Mouse (Mus musculus): ENCODE measurements at regions not wholly inside any gene's neighbourhood (a gene's known extent, or its start where the extent isn't known, plus 50 kb on each side); places are given as distances from the start of the nearest gene placed in this dataset.

- TF ChIP-seq EP300 (IDR thresholded peaks at IDR 0.05; ENCODE audit: low read depth) (no peak), CTCF (IDR thresholded peaks at IDR 0.05; ENCODE audit: low read depth) (no peak)
- H3K4me2 ChIP-seq (ENCODE audit: low read depth, low read length): no peak overlapping the region
- no peak overlapping the region for H3K4me3 ChIP-seq (ENCODE audit: low read depth, low read length)
- no peak for DNase-seq (ENCODE audit: low spot score)
- no peak overlapping the region for H3K9ac ChIP-seq (replicated peaks; ENCODE audit: low read depth, low read length)
- no peak overlapping the region for H3K27ac ChIP-seq (ENCODE audit: low read depth)
- H3K4me1 ChIP-seq (ENCODE audit: control insufficient read depth, insufficient read depth): no peaks in the 10 kb centered on the region
- no peak for ATAC-seq (ENCODE audit: insufficient read depth, low read depth)
- 79% methylated on average over 6 of the region's 6 CpGs for whole genome bisulfite sequencing
- H3K27me3 ChIP-seq (ENCODE audit: control insufficient read depth, insufficient read depth, low read length): no peaks in the 10 kb centered on the region
- H3K36me3 ChIP-seq (replicated peaks; ENCODE audit: control insufficient read depth, insufficient read depth, low read length): no peaks in the 10 kb centered on the region
- H3K9me3 ChIP-seq (replicated peaks; ENCODE audit: control insufficient read depth, low read length): no peaks in the 10 kb centered on the region
Measured at GRCm38 (mm10) chr15:65733326-65733725, 718.6 kb upstream of the Gm21961 start.

- 84% methylated on average over 2 of the region's 2 CpGs for WGBS
- ATAC-seq (ENCODE audit: insufficient read depth, low read depth): no peak
- no peak for TF ChIP-seq CTCF (IDR thresholded peaks at IDR 0.05; ENCODE audit: low read depth)
- TF ChIP-seq EP300 (IDR thresholded peaks at IDR 0.05; ENCODE audit: low read depth): no peak
Measured at GRCm38 (mm10) chr15:65731308-65731707, 716.6 kb upstream of the Gm21961 start.

DNA sequence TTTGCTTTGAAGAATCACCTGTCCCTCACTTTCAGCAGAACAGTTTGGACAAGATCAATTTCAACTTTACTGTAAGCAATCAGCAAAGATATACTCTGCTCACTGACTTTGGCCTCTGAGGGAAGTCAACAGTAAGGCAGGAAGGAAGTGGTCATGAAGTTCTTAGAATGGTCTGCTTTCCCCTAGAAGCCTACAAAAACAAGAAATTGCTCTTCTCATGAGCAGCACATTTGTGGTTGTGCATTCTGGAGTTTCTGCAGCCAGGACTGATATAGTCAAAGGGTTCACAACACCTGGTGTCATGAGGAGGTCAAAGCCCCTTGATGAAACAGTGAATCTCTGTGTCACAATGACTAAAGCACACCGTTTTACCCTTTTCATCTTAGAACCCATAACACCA, 712.4 kb upstream of the Gm21961 start:
- Histone ChIP-seq H3K4me1 (ENCODE audit: control insufficient read depth, insufficient read depth) (no peaks in the 10 kb centered on the region), H3K4me3 (ENCODE audit: low read depth, low read length) (no peak overlapping the region), H3K27ac (ENCODE audit: low read depth) (no peak overlapping the region), H3K4me2 (ENCODE audit: low read depth, low read length) (no peak overlapping the region), H3K27me3 (ENCODE audit: control insufficient read depth, insufficient read depth, low read length) (no peaks in the 10 kb centered on the region), H3K9me3 (replicated peaks; ENCODE audit: control insufficient read depth, low read length) (no peaks in the 10 kb centered on the region; the same call in 1 of the 2 replicates), H3K36me3 (replicated peaks; ENCODE audit: control insufficient read depth, insufficient read depth, low read length) (no peaks in the 10 kb centered on the region), H3K9ac (replicated peaks; ENCODE audit: low read depth, low read length) (no peak overlapping the region)
- ATAC-seq (ENCODE audit: insufficient read depth, low read depth): no peak
- no peak for TF ChIP-seq EP300 (IDR thresholded peaks at IDR 0.05; ENCODE audit: low read depth)
- no peak for TF ChIP-seq CTCF (IDR thresholded peaks at IDR 0.05; ENCODE audit: low read depth)
- DNase-seq (ENCODE audit: low spot score): no peak
- 72% methylated on average over 1 of the region's 1 CpGs for WGBS

More at GRCm38 (mm10) chr15:65731308-65731707, 716.6 kb upstream of the Gm21961 start:
- H3K4me3 ChIP-seq (ENCODE audit: low read depth, low read length): no peak overlapping the region
- H3K27me3 ChIP-seq (ENCODE audit: control insufficient read depth, insufficient read depth, low read length): no peaks in the 10 kb centered on the region
- H3K9ac ChIP-seq (replicated peaks; ENCODE audit: low read depth, low read length): no peak overlapping the region
- no peak for DNase-seq (ENCODE audit: low spot score)
- H3K4me1 ChIP-seq (ENCODE audit: control insufficient read depth, insufficient read depth): no peaks in the 10 kb centered on the region
- H3K9me3 ChIP-seq (replicated peaks; ENCODE audit: control insufficient read depth, low read length): no peaks in the 10 kb centered on the region
- no peaks in the 10 kb centered on the region for H3K36me3 ChIP-seq (replicated peaks; ENCODE audit: control insufficient read depth, insufficient read depth, low read length)
- no peak overlapping the region for H3K4me2 ChIP-seq (ENCODE audit: low read depth, low read length)
- no peak overlapping the region for H3K27ac ChIP-seq (ENCODE audit: low read depth)

GRCm38 (mm10) chr15:65726271-65726670, 711.6 kb upstream of the Gm21961 start:
- 77% methylated on average over 2 of the region's 2 CpGs for whole genome bisulfite sequencing
- no peaks in the 10 kb centered on the region for H3K4me1 ChIP-seq (ENCODE audit: control insufficient read depth, insufficient read depth)
- no peaks in the 10 kb centered on the region; the same call in 1 of the 2 replicates for H3K9me3 ChIP-seq (replicated peaks; ENCODE audit: control insufficient read depth, low read length)
- DNase-seq (ENCODE audit: low spot score): no peak
- no peak overlapping the region for H3K27ac ChIP-seq (ENCODE audit: low read depth)
- H3K36me3 ChIP-seq (replicated peaks; ENCODE audit: control insufficient read depth, insufficient read depth, low read length): no peaks in the 10 kb centered on the region
- TF ChIP-seq EP300 (IDR thresholded peaks at IDR 0.05; ENCODE audit: low read depth): no peak
- no peak for TF ChIP-seq CTCF (IDR thresholded peaks at IDR 0.05; ENCODE audit: low read depth)
- H3K4me2 ChIP-seq (ENCODE audit: low read depth, low read length): no peak overlapping the region
- H3K27me3 ChIP-seq (ENCODE audit: control insufficient read depth, insufficient read depth, low read length): no peaks in the 10 kb centered on the region
- H3K4me3 ChIP-seq (ENCODE audit: low read depth, low read length): no peak overlapping the region
- H3K9ac ChIP-seq (replicated peaks; ENCODE audit: low read depth, low read length): no peak overlapping the region
- ATAC-seq (ENCODE audit: insufficient read depth, low read depth): no peak

- Histone ChIP-seq H3K27me3 (ENCODE audit: control insufficient read depth, insufficient read depth, low read length) (no peaks in the 10 kb centered on the region), H3K4me2 (ENCODE audit: low read depth, low read length) (no peak overlapping the region), H3K36me3 (replicated peaks; ENCODE audit: control insufficient read depth, insufficient read depth, low read length) (no peaks in the 10 kb centered on the region), H3K4me3 (ENCODE audit: low read depth, low read length) (no peak overlapping the region), H3K9me3 (replicated peaks; ENCODE audit: control insufficient read depth, low read length) (no peaks in the 10 kb centered on the region), H3K4me1 (ENCODE audit: control insufficient read depth, insufficient read depth) (no peaks in the 10 kb centered on the region), H3K27ac (ENCODE audit: low read depth) (no peak overlapping the region), H3K9ac (replicated peaks; ENCODE audit: low read depth, low read length) (no peak overlapping the region)
- 34% methylated on average over 3 of the region's 3 CpGs for WGBS
- ATAC-seq (ENCODE audit: insufficient read depth, low read depth) (no peak), DNase-seq (ENCODE audit: low spot score) (no peak)
- no peak for TF ChIP-seq EP300 (IDR thresholded peaks at IDR 0.05; ENCODE audit: low read depth)
- peak; percentile 47 for TF ChIP-seq CTCF (IDR thresholded peaks at IDR 0.05; ENCODE audit: low read depth)
Measured at GRCm38 (mm10) chr15:65703559-65703958, 688.9 kb upstream of the Gm21961 start.

GRCm38 (mm10) chr15:65701510-65701909, 686.8 kb upstream of the Gm21961 start:
- no peak overlapping the region for H3K9ac ChIP-seq (replicated peaks; ENCODE audit: low read depth, low read length)
- no peaks in the 10 kb centered on the region for H3K27me3 ChIP-seq (ENCODE audit: control insufficient read depth, insufficient read depth, low read length)
- no peak overlapping the region for H3K4me3 ChIP-seq (ENCODE audit: low read depth, low read length)
- 5% methylated on average over 1 of the region's 1 CpGs for WGBS
- no peak for DNase-seq (ENCODE audit: low spot score)
- H3K36me3 ChIP-seq (replicated peaks; ENCODE audit: control insufficient read depth, insufficient read depth, low read length): no peaks in the 10 kb centered on the region
- no peaks in the 10 kb centered on the region for H3K9me3 ChIP-seq (replicated peaks; ENCODE audit: control insufficient read depth, low read length)
- H3K27ac ChIP-seq (ENCODE audit: low read depth): no peak overlapping the region
- no peaks in the 10 kb centered on the region for H3K4me1 ChIP-seq (ENCODE audit: control insufficient read depth, insufficient read depth)
- peak; percentile 30 for TF ChIP-seq CTCF (IDR thresholded peaks at IDR 0.05; ENCODE audit: low read depth)
- TF ChIP-seq EP300 (IDR thresholded peaks at IDR 0.05; ENCODE audit: low read depth): no peak
- no peak for ATAC-seq (ENCODE audit: insufficient read depth, low read depth)
- H3K4me2 ChIP-seq (ENCODE audit: low read depth, low read length): no peak overlapping the region
